Mouse (Mus musculus) gastrocnemius, adult 8-10 months (tissue): ENCODE data around the gene Wfdc21. TPM values are rescaled to one million over a fixed set of nuclear protein-coding genes. Genes with fewer than 3 reads are reported as not detected.

Experiments used
- DNase-seq, 2 experiments: peaks; one replicate each; pipeline ENCODE4 v3.0.0; 2022; ENCODE audit warnings: low spot score in 2 of 2
- total RNA-seq, 4 experiments: library from RNA; stranded (reverse); gene quantifications; 2 replicates each; pipeline ENCODE4 v1.2.4; 2022

Gene Wfdc21
- total RNA-seq, 4 experiments from 2014 or later: 0.79 TPM; not detected in 3

GRCm38 (mm10) chr11:83802166-83802565 is 55.4 kb downstream of the Wfdc21 start:
- DNase-seq: no peak

Other genes with a start within 250 kb of the Wfdc21 start
- not detected for gene Heatr9, start 224.8 kb upstream of the Wfdc21 start, total RNA-seq
- gene Ccl5, start 216.4 kb upstream of the Wfdc21 start, total RNA-seq: not detected
- 1 to 10 TPM in 3 of 4 experiments, under 1 TPM in 1; 0.07 to 2.7 (median 1.4) TPM for gene Ccl9, start 168.3 kb upstream of the Wfdc21 start, total RNA-seq
- 1 to 10 TPM in 3 of 4 experiments, under 1 TPM in 1; 0.73 to 4.7 (median 2.2) TPM for gene Ccl6, start 153.9 kb upstream of the Wfdc21 start, total RNA-seq
- gene Rpl9-ps1, start 101.3 kb upstream of the Wfdc21 start, total RNA-seq: not detected
- not detected for gene Ccl3, start 97.6 kb upstream of the Wfdc21 start, total RNA-seq
- not detected for gene Ccl4, start 84.4 kb upstream of the Wfdc21 start, total RNA-seq
- 1 to 10 TPM in 1 of 4 experiments, not detected in 3; 1.2 TPM for gene Wfdc17, start 42.9 kb upstream of the Wfdc21 start, total RNA-seq
- not detected for gene Wfdc18, start 37.9 kb upstream of the Wfdc21 start, total RNA-seq
- 1 to 10 TPM; 8.2 to 9.1 (median 8.6) TPM for gene Heatr6, start 6.8 kb downstream of the Wfdc21 start, total RNA-seq
- not detected for gene Hnf1b, start 103.1 kb downstream of the Wfdc21 start, total RNA-seq
- gene Ddx52, start 195.1 kb downstream of the Wfdc21 start, total RNA-seq: 10 to 100 TPM in 3 of 4 experiments, 1 to 10 TPM in 1; 9.8 to 12.4 (median 11.0) TPM
- 10 to 100 TPM; 41.1 to 51.1 (median 44.1) TPM for gene Synrg, start 217.5 kb downstream of the Wfdc21 start, total RNA-seq